ENCODE assay signal across 8 mouse cellular contexts in genomic region chr17:80206671-80207581, GRCm38 (mm10). TPM values are rescaled to one million over a fixed set of nuclear protein-coding genes. Genes with fewer than 3 reads are reported as not detected.
DNase-seq lines count a peak whose midpoint lies in the region; ATAC-seq and TF ChIP-seq lines count a peak whose summit lies in the region.

Gene Srsf7, minus strand, starts transcription at chr17:80207307.
Gene Ttc39d, plus strand, starts transcription at chr17:80207460.

- peak within 1 kb of the TSS; percentile 98 for H3K9ac ChIP-seq in embryonic facial prominence, embryonic 13.5 days
- peak within 1 kb of the TSS; percentile 98 for H3K9ac ChIP-seq in limb, embryonic 12.5 days (replicated peaks)
- H3K9ac ChIP-seq in midbrain, embryonic 15.5 days = peak within 1 kb of the TSS; percentile 90

- H3K27ac ChIP-seq in embryonic facial prominence, embryonic 13.5 days = peak within 1 kb of the TSS; percentile 99
- H3K27ac ChIP-seq in kidney, adult 2 months (ENCODE audit: insufficient read depth, low read depth, low read length) = peak within 1 kb of the TSS; percentile 85
- peak within 1 kb of the TSS; percentile 99 for H3K27ac ChIP-seq in limb, embryonic 12.5 days
- peak within 1 kb of the TSS; percentile 99 for H3K27ac ChIP-seq in midbrain, embryonic 15.5 days
- peak within 1 kb of the TSS; percentile 99 for H3K27ac ChIP-seq in spleen, adult 2 months (ENCODE audit: insufficient read depth, low read length)

- no peaks in the 10 kb centered on the region for H3K9me3 ChIP-seq in embryonic facial prominence, embryonic 13.5 days
- H3K9me3 ChIP-seq in limb, embryonic 12.5 days = no peaks in the 10 kb centered on the region
- H3K9me3 ChIP-seq in midbrain, embryonic 15.5 days = no peaks in the 10 kb centered on the region

- peaks cover 9% of the 10 kb centered on the region for H3K4me1 ChIP-seq in embryonic facial prominence, embryonic 13.5 days
- H3K4me1 ChIP-seq in kidney, adult 2 months (ENCODE audit: control insufficient read depth, insufficient read depth, low read length) = peaks cover 3% of the 10 kb centered on the region; the same call in 1 of the 2 replicates
- peaks cover 14% of the 10 kb centered on the region; the same call in 1 of the 2 replicates for H3K4me1 ChIP-seq in limb, embryonic 12.5 days (replicated peaks)
- peaks cover 19% of the 10 kb centered on the region for H3K4me1 ChIP-seq in midbrain, embryonic 15.5 days
- no peaks in the 10 kb centered on the region for H3K4me1 ChIP-seq in spleen, adult 2 months (ENCODE audit: control insufficient read depth, insufficient read depth, insufficient read length)

- no peaks in the 10 kb centered on the region for H3K27me3 ChIP-seq in embryonic facial prominence, embryonic 13.5 days
- H3K27me3 ChIP-seq in kidney, adult 2 months (replicated peaks; ENCODE audit: control insufficient read depth, insufficient read depth, low read length) = no peaks in the 10 kb centered on the region
- H3K27me3 ChIP-seq in limb, embryonic 12.5 days = no peaks in the 10 kb centered on the region
- no peaks in the 10 kb centered on the region for H3K27me3 ChIP-seq in midbrain, embryonic 15.5 days (replicated peaks)
- H3K27me3 ChIP-seq in spleen, adult 2 months (ENCODE audit: control insufficient read depth, insufficient read depth, low read length) = no peaks in the 10 kb centered on the region

- peak within 1 kb of the TSS; percentile 90 for H3K4me3 ChIP-seq in embryonic facial prominence, embryonic 13.5 days
- H3K4me3 ChIP-seq in kidney, adult 2 months (ENCODE audit: insufficient read depth, low read depth, low read length) = peak within 1 kb of the TSS; percentile 76
- H3K4me3 ChIP-seq in limb, embryonic 12.5 days (replicated peaks) = peak within 1 kb of the TSS; percentile 92
- H3K4me3 ChIP-seq in midbrain, embryonic 15.5 days = peak within 1 kb of the TSS; percentile 74
- peak within 1 kb of the TSS; percentile 100 for H3K4me3 ChIP-seq in spleen, adult 2 months (ENCODE audit: extremely low read depth, insufficient read depth, insufficient read length)

- peak within 1 kb of the TSS; percentile 88 for H3K4me2 ChIP-seq in embryonic facial prominence, embryonic 13.5 days
- H3K4me2 ChIP-seq in limb, embryonic 12.5 days = peak within 1 kb of the TSS; percentile 91
- H3K4me2 ChIP-seq in midbrain, embryonic 15.5 days = peak within 1 kb of the TSS; percentile 80

- H3K36me3 ChIP-seq in embryonic facial prominence, embryonic 13.5 days = peaks cover 28% of the 10 kb centered on the region
- peaks cover 11% of the 10 kb centered on the region for H3K36me3 ChIP-seq in kidney, adult 2 months (ENCODE audit: control insufficient read depth, insufficient read depth, low read length)
- H3K36me3 ChIP-seq in limb, embryonic 12.5 days = peaks cover 37% of the 10 kb centered on the region
- H3K36me3 ChIP-seq in midbrain, embryonic 15.5 days (replicated peaks) = peaks cover 17% of the 10 kb centered on the region
- H3K36me3 ChIP-seq in spleen, adult 2 months (ENCODE audit: control insufficient read depth, insufficient read depth, low read length) = peaks cover 20% of the 10 kb centered on the region

- no peak for TF ChIP-seq CTCF in kidney, adult 2 months (conservative IDR thresholded peaks at IDR 0.05; ENCODE audit: insufficient read depth, insufficient read length, low read depth, low read length)
- no peak for TF ChIP-seq CTCF in spleen, adult 2 months (IDR thresholded peaks at IDR 0.05; ENCODE audit: extremely low read depth, insufficient read depth, insufficient read length, insufficient replicate concordance)

- DNase-seq in 3134 (ENCODE audit: extremely low read depth, insufficient read length, low spot score) = peak; percentile 94
- DNase-seq in adrenal gland, postnatal 36 days = peak; percentile 97 to 98
- peak; percentile 99 for DNase-seq in heart, adult 18-20 months
- DNase-seq in kidney, adult 2 months = peak; percentile 98
- DNase-seq in spleen, adult 2 months (ENCODE audit: low read depth in 1 of 2, low spot score in 2 of 2) = peak; percentile 93 to 94

- peak; percentile 100 for TF ChIP-seq POLR2A in kidney, adult 2 months (IDR thresholded peaks at IDR 0.05; ENCODE audit: low read depth, low read length)
- TF ChIP-seq POLR2A in spleen, adult 2 months (IDR thresholded peaks at IDR 0.05; ENCODE audit: low read depth, low read length) = peak; percentile 100

- peak; percentile 90 for ATAC-seq in embryonic facial prominence, embryonic 13.5 days (ENCODE audit: insufficient number of reproducible peaks, insufficient read depth, low FRiP score, low TSS enrichment, low read depth)
- ATAC-seq in limb, embryonic 12.5 days (ENCODE audit: insufficient number of reproducible peaks, insufficient read depth, low FRiP score, low TSS enrichment, low read depth) = peak; percentile 93
- peak; percentile 92 for ATAC-seq in midbrain, embryonic 15.5 days (replicated peaks)

- under 1% methylated on average over 95 of the region's 95 CpGs for WGBS in embryonic facial prominence, embryonic 13.5 days
- WGBS in kidney, adult 2 months = under 1% methylated on average over 95 of the region's 95 CpGs
- WGBS in limb, embryonic 12.5 days = under 1% methylated on average over 94 of the region's 95 CpGs
- under 1% methylated on average over 95 of the region's 95 CpGs for WGBS in midbrain, embryonic 15.5 days
- WGBS in spleen, adult 2 months = under 1% methylated on average over 92 of the region's 95 CpGs

RNA-seq across cellular contexts. Expression of gene Srsf7, which starts in this region (rescaled TPM):
- total RNA-seq in adrenal gland, postnatal 36 days (2021) = 100 to 1,000 TPM; 101 to 144 TPM
- 693 and 708 TPM in 2 replicates for polyA plus RNA-seq in embryonic facial prominence, embryonic 13.5 days (2015; fragmentation: Nextera tagmentation; extraction: Ambion mirVana)
- 10 to 100 TPM; 43.0 to 47.0 TPM for total RNA-seq in heart, adult 18-20 months (2021)
- 26.5 and 34.3 TPM in 2 replicates for polyA plus RNA-seq in kidney, adult 2 months (2012; rRNA removed)
- 834 and 852 TPM in 2 replicates for polyA plus RNA-seq in limb, embryonic 12.5 days (2016; fragmentation: Nextera tagmentation; extraction: Ambion mirVana)
- 417 and 424 TPM in 2 replicates for polyA plus RNA-seq in midbrain, embryonic 15.5 days (2015; fragmentation: Nextera tagmentation; extraction: Ambion mirVana)
- 36.9 and 39.0 TPM in 2 replicates for polyA plus RNA-seq in spleen, adult 2 months (2012; rRNA removed)

RNA-seq across cellular contexts. Expression of gene Ttc39d, which starts in this region (rescaled TPM):
- total RNA-seq in adrenal gland, postnatal 36 days (2021) = not detected
- polyA plus RNA-seq in embryonic facial prominence, embryonic 13.5 days (2015; fragmentation: Nextera tagmentation; extraction: Ambion mirVana) = 0.12 TPM in 1 of 2 replicates, not detected in the other
- total RNA-seq in heart, adult 18-20 months (2021) = under 1 TPM in 1 of 2 experiments, not detected in 1; 0.10 TPM
- polyA plus RNA-seq in kidney, adult 2 months (2012; rRNA removed) = 0.04 and 0.05 TPM in 2 replicates
- polyA plus RNA-seq in limb, embryonic 12.5 days (2016; fragmentation: Nextera tagmentation; extraction: Ambion mirVana) = not detected in 2 replicates
- polyA plus RNA-seq in midbrain, embryonic 15.5 days (2015; fragmentation: Nextera tagmentation; extraction: Ambion mirVana) = 0.06 and 0.22 TPM in 2 replicates
- polyA plus RNA-seq in spleen, adult 2 months (2012; rRNA removed) = not detected in 2 replicates

Comparison
In these comparisons a context has a peak if more than half of its experiments do, and no peak if none do; other contexts are left out.
1. Peak in every context shown above with its lines: DNase-seq, ATAC-seq, H3K4me3 ChIP-seq and H3K27ac ChIP-seq.
2. RNA of gene Srsf7 (polyA plus RNA-seq): 834 to 852 TPM in limb, embryonic 12.5 days, 693 to 708 TPM in embryonic facial prominence, embryonic 13.5 days and 417 to 424 TPM in midbrain, embryonic 15.5 days; 36.9 to 39.0 TPM in spleen, adult 2 months and 26.5 to 34.3 TPM in kidney, adult 2 months; every median in the first group is over 10 times any median in the second.